Mouse (Mus musculus) neural tube, embryonic 12.5 days (tissue): ENCODE measurements around the gene Gse1. TPM values are rescaled to one million over a fixed set of nuclear protein-coding genes. Genes with fewer than 3 reads are reported as not detected.
A peak's percentile ranks its signal among the peaks of the same experiment; 100 is the strongest.

Experiments
- ATAC-seq: fragments of 200-750 bp; cut with Nextera tagmentation; 2 replicates; pipeline ENCODE4 v1.8.0; 2017; ENCODE audit warnings: low read depth, mild to moderate bottlenecking, moderate TSS enrichment, moderate library complexity; ENCODE audit not compliant: low FRiP score
- H3K27ac ChIP-seq: fragments of 300-500 bp; sonication (generic); 2 replicates; pipeline ENCODE4 v1.5.1; 2016
- H3K27me3 ChIP-seq: fragments of 300-500 bp; sonication (generic); replicated peaks from 2 replicates; pipeline ENCODE4 v1.6.1; 2016; ENCODE audit warnings: mild to moderate bottlenecking
- H3K36me3 ChIP-seq: fragments of 300-500 bp; sonication (generic); 2 replicates; pipeline ENCODE4 v1.6.1; 2016; ENCODE audit warnings: mild to moderate bottlenecking
- H3K4me1 ChIP-seq: fragments of 300-500 bp; sonication (generic); 2 replicates; pipeline ENCODE4 v1.6.1; 2016
- H3K4me2 ChIP-seq: fragments of 300-500 bp; sonication (generic); replicated peaks from 2 replicates; pipeline ENCODE4 v1.6.1; 2016; ENCODE audit warnings: mild to moderate bottlenecking
- H3K4me3 ChIP-seq: fragments of 300-500 bp; sonication (generic); 2 replicates; pipeline ENCODE4 v1.5.1; 2016
- H3K9ac ChIP-seq: fragments of 300-500 bp; sonication (generic); 2 replicates; pipeline ENCODE4 v1.6.1; 2016; ENCODE audit warnings: mild to moderate bottlenecking
- H3K9me3 ChIP-seq: fragments of 300-500 bp; sonication (generic); 2 replicates; pipeline ENCODE4 v1.6.1; 2016; ENCODE audit warnings: mild to moderate bottlenecking
- WGBS: fragments of 180-500 bp; shearing (Covaris S2); methylation state at CpG from one replicate; pipeline ENCODE4 v1.1.7; 2016; 5-methylcytosine and 5-hydroxymethylcytosine counted together
- polyA plus RNA-seq: library from polyadenylated mRNA; unstranded; fragments of >200 nt; fragmentation: Nextera tagmentation; extraction: Ambion mirVana; gene quantifications from 2 replicates; pipeline ENCODE4 v1.2.1, GENCODE M21; 2016

Gene Gse1
- polyA plus RNA-seq, 1 experiment from 2014 or later = 26.0 TPM

DNA sequence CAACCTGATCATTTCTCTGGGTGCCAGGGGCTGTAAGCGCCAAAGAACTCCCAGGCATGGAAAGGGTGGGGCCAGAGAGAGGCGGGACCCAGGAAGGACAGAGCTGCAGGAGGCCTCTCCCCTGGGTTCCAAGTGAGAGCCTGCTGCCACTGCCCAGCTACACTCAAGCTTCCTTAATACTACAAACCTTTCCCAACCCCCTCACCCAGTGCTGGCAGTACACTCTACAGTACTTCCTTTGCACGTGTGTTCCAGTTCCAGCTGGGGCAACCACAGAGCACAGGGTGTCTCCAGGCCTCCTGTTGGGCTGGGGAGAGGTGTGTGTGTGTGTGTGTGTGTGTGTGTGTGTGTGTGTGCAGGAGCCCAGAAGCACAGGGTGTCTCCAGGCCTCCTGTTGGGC is 56.8 kb downstream of the Gse1 start:
- Histone ChIP-seq H3K4me1 (peaks cover 86% of the 10 kb centered on the region), H3K9me3 (no peaks in the 10 kb centered on the region), H3K36me3 (no peaks in the 10 kb centered on the region), H3K4me2 (peak overlapping the region; percentile 5; the same call in 1 of the 2 replicates), H3K27ac (0 out of 2 replicates have a peak overlapping the region, but pooled peaks have one; percentile 8), H3K9ac (0 out of 2 replicates have a peak overlapping the region, but pooled peaks have one; percentile 29), H3K4me3 (no peak overlapping the region), H3K27me3 (0 out of 2 replicates have a peak, but pooled peaks cover 4% of the 10 kb centered on the region)
- 36% methylated on average over 3 of the region's 3 CpGs for WGBS
- ATAC-seq = no peak

GRCm38 (mm10) chr8:120285878-120286277 is 57.6 kb downstream of the Gse1 start:
- peaks cover 86% of the 10 kb centered on the region for H3K4me1 ChIP-seq

GRCm38 (mm10) chr8:120288122-120288908 is 60.1 kb downstream of the Gse1 start:
- ATAC-seq = peak; percentile 22; the same call in 1 of the 2 replicates

More at GRCm38 (mm10) chr8:120285878-120286277, 57.6 kb downstream of the Gse1 start:
- Histone ChIP-seq H3K4me3 (no peak overlapping the region), H3K9me3 (no peaks in the 10 kb centered on the region), H3K27ac (no peak overlapping the region), H3K4me2 (no peak overlapping the region), H3K9ac (peak overlapping the region; percentile 26; the same call in 1 of the 2 replicates), H3K36me3 (no peaks in the 10 kb centered on the region), H3K27me3 (no peaks in the 10 kb centered on the region)
- ATAC-seq = no peak
- WGBS = 80% methylated on average over 9 of the region's 9 CpGs

GRCm38 (mm10) chr8:120289191-120289590 is 60.9 kb downstream of the Gse1 start:
- ATAC-seq = no peak
- Histone ChIP-seq H3K27me3 (no peaks in the 10 kb centered on the region), H3K4me1 (peaks cover 87% of the 10 kb centered on the region), H3K27ac (peak overlapping the region; percentile 4; the same call in 1 of the 2 replicates), H3K36me3 (no peaks in the 10 kb centered on the region), H3K9me3 (no peaks in the 10 kb centered on the region), H3K4me3 (no peak overlapping the region), H3K4me2 (no peak overlapping the region), H3K9ac (no peak overlapping the region)
- 86% methylated on average over 7 of the region's 7 CpGs for WGBS

More at GRCm38 (mm10) chr8:120288122-120288908, 60.1 kb downstream of the Gse1 start:
- WGBS = 41% methylated on average over 21 of the region's 21 CpGs
- no peak overlapping the region for H3K4me2 ChIP-seq
- 0 out of 2 replicates have a peak overlapping the region, but pooled peaks have one; percentile 0 for H3K27ac ChIP-seq
- H3K9ac ChIP-seq = no peak overlapping the region
- peaks cover 87% of the 10 kb centered on the region for H3K4me1 ChIP-seq
- no peaks in the 10 kb centered on the region for H3K9me3 ChIP-seq
- no peak overlapping the region for H3K4me3 ChIP-seq
- no peaks in the 10 kb centered on the region for H3K36me3 ChIP-seq
- H3K27me3 ChIP-seq = no peaks in the 10 kb centered on the region

DNA sequence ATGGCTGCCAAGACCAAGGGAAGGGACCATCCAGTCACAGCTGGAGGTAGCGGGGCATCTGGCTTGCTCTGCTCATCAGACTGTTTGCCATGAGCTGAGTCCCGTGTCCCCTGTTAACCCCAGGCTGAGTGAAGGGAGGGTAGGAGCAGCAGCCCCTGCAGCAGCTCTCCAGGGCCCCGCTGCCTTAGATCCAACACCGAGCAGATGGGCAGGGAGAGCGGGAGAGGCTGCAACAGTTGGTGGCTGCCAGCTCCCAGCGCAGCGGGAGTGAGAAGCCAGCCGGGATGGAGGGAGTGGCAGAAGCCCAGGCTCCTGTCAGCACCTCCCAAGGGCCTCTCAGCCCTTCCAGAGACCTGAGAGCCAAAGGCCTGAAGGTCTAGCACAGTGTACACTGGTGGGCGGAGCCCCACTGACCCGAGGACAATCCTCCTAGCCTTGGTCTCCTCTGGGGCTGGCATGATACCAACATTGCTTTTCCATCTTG is 61.5 kb downstream of the Gse1 start:
- no peak overlapping the region for H3K9ac ChIP-seq

DNA sequence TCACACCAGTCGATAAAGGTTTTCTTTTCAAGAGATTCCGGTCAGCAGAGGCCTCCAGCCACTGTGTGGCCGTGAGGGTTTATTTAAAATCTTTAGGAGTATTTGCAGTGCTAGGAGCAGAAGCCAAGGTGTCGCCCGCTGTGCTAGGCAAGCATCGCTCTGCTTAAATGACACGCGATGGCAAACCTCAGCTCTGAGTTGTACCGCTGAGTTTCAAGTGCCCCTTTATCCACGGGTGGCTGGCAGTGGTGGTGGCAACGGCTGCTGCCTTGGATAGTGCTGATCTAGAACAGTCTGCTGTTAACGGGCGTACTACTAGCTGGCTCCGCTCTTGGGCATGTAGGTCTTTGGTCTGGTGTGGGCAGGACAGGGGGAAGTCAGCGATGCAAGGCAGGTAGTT is 62.4 kb downstream of the Gse1 start:
- Histone ChIP-seq H3K27ac (no peak overlapping the region), H3K9me3 (no peaks in the 10 kb centered on the region)

More for the DNA sequence above, 61.5 kb downstream of the Gse1 start:
- no peaks in the 10 kb centered on the region for H3K27me3 ChIP-seq
- no peak overlapping the region for H3K4me3 ChIP-seq
- H3K9me3 ChIP-seq = no peaks in the 10 kb centered on the region
- peaks cover 87% of the 10 kb centered on the region for H3K4me1 ChIP-seq
- peak overlapping the region; percentile 16; the same call in 1 of the 2 replicates for H3K4me2 ChIP-seq
- H3K27ac ChIP-seq = no peak overlapping the region
- no peaks in the 10 kb centered on the region for H3K36me3 ChIP-seq
- WGBS = 27% methylated on average over 10 of the region's 10 CpGs
- ATAC-seq = no peak

DNA sequence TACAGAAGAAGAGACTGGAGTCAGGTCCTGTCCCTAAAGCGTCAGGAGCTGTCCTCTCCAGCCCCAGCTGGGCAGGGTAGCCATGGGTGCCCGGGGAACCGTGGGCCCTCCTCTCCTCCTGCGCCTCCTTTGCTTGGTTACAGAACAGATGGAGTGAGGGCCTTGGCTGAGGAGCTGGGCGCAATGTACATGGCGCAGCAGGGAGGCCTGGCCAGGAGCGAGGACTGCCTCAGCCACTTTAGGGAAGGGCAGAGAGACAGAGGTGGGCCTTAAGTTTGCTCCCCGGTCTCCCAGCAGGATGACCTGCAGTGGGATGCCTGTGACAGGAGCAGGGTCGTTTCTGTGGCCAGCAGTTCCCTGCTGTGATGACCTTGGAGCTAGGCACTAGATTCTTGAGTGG is 63.4 kb downstream of the Gse1 start:
- no peak overlapping the region for H3K4me3 ChIP-seq
- H3K4me2 ChIP-seq = 0 out of 2 replicates have a peak overlapping the region, but pooled peaks have one; percentile 30
- no peaks in the 10 kb centered on the region for H3K36me3 ChIP-seq
- H3K4me1 ChIP-seq = peaks cover 89% of the 10 kb centered on the region
- no peak overlapping the region for H3K27ac ChIP-seq
- WGBS = 75% methylated on average over 9 of the region's 9 CpGs
- H3K27me3 ChIP-seq = no peaks in the 10 kb centered on the region
- no peak overlapping the region for H3K9ac ChIP-seq
- no peaks in the 10 kb centered on the region for H3K9me3 ChIP-seq
- no peak for ATAC-seq

More for the DNA sequence above, 62.4 kb downstream of the Gse1 start:
- peaks cover 87% of the 10 kb centered on the region for H3K4me1 ChIP-seq
- H3K4me3 ChIP-seq = no peak overlapping the region
- H3K9ac ChIP-seq = no peak overlapping the region
- WGBS = 74% methylated on average over 15 of the region's 15 CpGs
- H3K4me2 ChIP-seq = no peak overlapping the region
- ATAC-seq = no peak
- H3K36me3 ChIP-seq = no peaks in the 10 kb centered on the region
- H3K27me3 ChIP-seq = no peaks in the 10 kb centered on the region

DNA sequence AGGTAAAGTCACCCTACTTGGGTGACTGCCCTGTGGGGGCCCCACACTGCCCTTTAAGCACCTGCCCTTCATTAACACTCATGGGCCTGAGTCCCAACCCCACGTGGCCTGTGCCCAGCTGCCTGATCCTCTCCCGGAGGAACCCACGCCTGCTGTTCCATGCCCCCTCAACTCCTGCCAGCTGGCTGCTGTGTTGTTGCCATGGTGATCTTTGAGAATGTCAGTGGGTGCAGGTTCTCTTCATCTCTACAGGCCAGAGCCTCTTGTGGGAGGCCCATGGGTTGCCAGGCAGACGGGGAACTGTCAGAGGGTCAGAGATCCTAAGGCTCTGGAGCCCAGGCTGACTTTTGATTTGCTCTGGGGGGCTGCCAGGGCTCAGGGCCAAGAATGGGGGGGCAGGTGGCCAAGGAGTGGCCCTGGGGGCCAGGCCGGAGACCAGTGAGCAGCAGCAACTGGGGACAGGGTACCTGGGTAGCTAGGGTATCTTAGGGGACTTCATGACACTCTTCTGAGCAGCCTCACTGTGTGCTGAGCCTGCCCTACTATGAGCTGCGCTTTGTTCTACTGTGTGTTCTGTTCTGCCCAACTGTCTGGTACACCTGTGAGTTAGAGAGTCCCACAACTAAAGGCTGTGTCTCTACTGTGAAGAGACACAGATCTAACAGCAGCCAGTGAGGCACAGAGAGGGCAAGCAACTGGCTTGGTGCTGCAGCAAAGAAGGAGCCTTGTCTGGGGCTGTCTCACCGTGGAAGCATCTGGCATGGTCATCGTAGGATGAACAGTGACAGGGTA is 64.3 kb downstream of the Gse1 start:
- peaks cover 95% of the 10 kb centered on the region for H3K4me1 ChIP-seq
- H3K4me2 ChIP-seq = peak overlapping the region; percentile 30
- H3K9me3 ChIP-seq = no peaks in the 10 kb centered on the region
- H3K9ac ChIP-seq = peak overlapping the region; percentile 9; the same call in 1 of the 2 replicates
- ATAC-seq = peak; percentile 17; the same call in 1 of the 2 replicates
- no peak overlapping the region for H3K4me3 ChIP-seq
- H3K27me3 ChIP-seq = no peaks in the 10 kb centered on the region
- WGBS = 36% methylated on average over 8 of the region's 8 CpGs
- 0 out of 2 replicates have a peak overlapping the region, but pooled peaks have one; percentile 8 for H3K27ac ChIP-seq
- no peaks in the 10 kb centered on the region for H3K36me3 ChIP-seq

DNA sequence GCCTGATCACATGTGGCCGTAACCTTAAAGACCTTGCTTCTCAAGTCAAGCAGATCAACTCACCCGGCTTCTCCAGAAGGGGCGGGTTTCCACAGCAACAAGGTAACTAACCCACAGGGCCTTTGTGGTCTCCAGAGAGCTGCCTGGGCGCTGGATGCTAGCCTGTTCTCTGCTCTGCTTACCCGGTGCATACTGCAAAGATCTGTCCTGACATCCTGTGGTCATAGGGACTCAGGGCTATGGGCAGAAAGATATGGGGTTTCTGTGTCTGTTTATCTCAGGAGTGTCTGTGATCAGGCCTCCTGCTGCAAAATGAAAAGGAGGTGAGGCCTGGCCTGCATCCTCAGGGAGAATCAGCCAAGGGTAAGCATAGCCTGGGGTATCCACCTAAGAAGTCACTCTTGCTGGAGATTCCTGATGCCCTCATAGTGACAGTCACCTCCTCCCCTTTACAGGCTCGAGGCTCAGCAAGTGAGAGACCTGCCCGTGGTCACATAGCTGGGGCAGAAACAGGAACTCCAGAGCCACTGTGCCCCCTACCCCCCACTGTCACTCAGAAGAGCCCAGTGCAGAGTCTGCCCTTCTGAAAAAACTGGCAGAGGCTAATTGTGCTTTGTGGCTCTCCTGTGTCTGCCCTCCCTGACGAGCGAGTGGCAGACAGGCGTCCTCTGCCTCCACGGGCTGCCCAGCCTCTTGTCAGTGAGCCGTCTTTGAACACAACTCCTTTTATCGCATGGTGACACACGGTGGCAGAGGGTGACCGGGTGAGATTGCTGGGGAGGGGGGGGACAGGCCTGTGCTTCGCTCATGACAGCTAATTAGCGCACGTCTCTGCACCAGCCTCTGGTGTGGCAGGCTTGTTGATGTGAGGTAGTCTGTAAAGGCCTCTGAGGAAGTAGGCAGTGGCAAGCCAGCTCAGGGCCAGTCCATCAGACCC is 65.4 kb downstream of the Gse1 start:
- 0 out of 2 replicates have a peak overlapping the region, but pooled peaks have one; percentile 35 for H3K9ac ChIP-seq
- peak overlapping the region; percentile 84 for H3K27ac ChIP-seq
- peaks cover 95% of the 10 kb centered on the region for H3K4me1 ChIP-seq
- WGBS = 21% methylated on average over 18 of the region's 18 CpGs
- ATAC-seq = no peak
- H3K9me3 ChIP-seq = no peaks in the 10 kb centered on the region
- no peaks in the 10 kb centered on the region for H3K27me3 ChIP-seq
- peak overlapping the region; percentile 30 for H3K4me2 ChIP-seq
- no peak overlapping the region for H3K4me3 ChIP-seq
- H3K36me3 ChIP-seq = no peaks in the 10 kb centered on the region

GRCm38 (mm10) chr8:120294982-120295870 is 67.0 kb downstream of the Gse1 start:
- Histone ChIP-seq H3K4me2 (peak overlapping the region; percentile 45), H3K4me1 (peaks cover 92% of the 10 kb centered on the region), H3K36me3 (no peaks in the 10 kb centered on the region), H3K27ac (peak overlapping the region; percentile 84), H3K4me3 (no peak overlapping the region), H3K9ac (peak overlapping the region; percentile 42; the same call in 1 of the 2 replicates), H3K27me3 (no peaks in the 10 kb centered on the region), H3K9me3 (no peaks in the 10 kb centered on the region)
- WGBS = 18% methylated on average over 17 of the region's 17 CpGs
- peak; percentile 22; the same call in 1 of the 2 replicates for ATAC-seq
